Mouse (Mus musculus) ES-Bruce4 (cell line): Measurements from ENCODE around the gene Dcakd.

Source experiments
- CTCF ChIP-seq: IDR thresholded peaks from one replicate; pipeline ENCODE4 v1.8.1; 2011; ENCODE audit warnings: low read depth, low read length
- EP300 ChIP-seq: IDR thresholded peaks from 2 replicates; pipeline ENCODE4 v1.6.1; 2011; ENCODE audit warnings: low read depth, low read length; ENCODE audit not compliant: insufficient read depth
- POLR2A ChIP-seq: IDR thresholded peaks from one replicate; pipeline ENCODE4 v1.8.1; 2011; ENCODE audit warnings: low read length; ENCODE audit not compliant: insufficient read depth

- no peak for TF ChIP-seq CTCF
- no peak for TF ChIP-seq EP300
- TF ChIP-seq POLR2A = no peak
These were observed 28.5 kb upstream of the Dcakd start for GRCm38 (mm10) chr11:103056636-103057035.
